Mouse (Mus musculus) adrenal gland, postnatal 14 days (tissue): ENCODE data around the gene Ahnak2. TPM values are rescaled to one million over a fixed set of nuclear protein-coding genes. Genes with fewer than 3 reads are reported as not detected.
"Not testable (repeated sequence)": the region's sequence is repeated elsewhere in the genome, so short reads cannot be mapped to it uniquely, and the experiment has no call there.

Experiments
- DNase-seq: peaks from one replicate; pipeline ENCODE4 v3.0.0; 2021; ENCODE audit warnings: mixed read lengths
- total RNA-seq: library from RNA; stranded (reverse); gene quantifications from 2 replicates; pipeline ENCODE4 v1.2.3, GENCODE M21; 2021

Ahnak2 gene
- total RNA-seq, 1 experiment from 2014 or later, result 7.2 TPM

DNA sequence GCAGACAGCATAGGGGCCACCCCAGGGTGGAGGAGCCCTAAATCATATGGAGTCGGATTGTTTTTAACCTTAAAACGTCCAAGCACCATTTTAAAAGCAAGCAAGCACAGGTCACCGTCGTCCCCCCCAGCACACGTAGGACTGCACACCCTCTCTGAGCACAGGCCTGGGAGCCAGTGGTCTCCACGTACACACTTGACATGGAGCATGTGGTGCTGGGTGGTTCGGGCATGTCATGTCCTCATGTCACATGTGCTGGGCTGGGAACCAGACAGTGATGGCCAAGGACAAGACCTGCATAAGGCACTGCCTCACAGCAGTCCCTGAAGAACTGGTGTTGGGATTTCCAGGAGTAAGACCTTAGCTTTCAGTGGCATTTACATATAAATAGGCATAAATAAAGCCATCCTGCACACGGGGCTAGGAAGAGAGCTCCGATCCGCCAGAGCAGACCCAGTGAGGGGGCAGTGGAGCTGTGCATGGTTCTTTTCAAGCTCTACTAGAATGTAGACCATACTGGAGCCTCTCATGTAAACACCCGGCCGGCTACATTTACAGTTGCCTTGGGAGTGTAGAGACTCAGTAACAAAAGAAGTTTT, 18.0 kb upstream of the Ahnak2 start:
- no peak for DNase-seq

- no peak for DNase-seq
Measured at GRCm38 (mm10) chr12:112819057-112819662, 16.7 kb upstream of the Ahnak2 start.

- not testable (repeated sequence) for DNase-seq
Measured at GRCm38 (mm10) chr12:112816866-112817265, 14.4 kb upstream of the Ahnak2 start.

GRCm38 (mm10) chr12:112816294-112816693, 13.8 kb upstream of the Ahnak2 start:
- peak; percentile 67 for DNase-seq

DNA sequence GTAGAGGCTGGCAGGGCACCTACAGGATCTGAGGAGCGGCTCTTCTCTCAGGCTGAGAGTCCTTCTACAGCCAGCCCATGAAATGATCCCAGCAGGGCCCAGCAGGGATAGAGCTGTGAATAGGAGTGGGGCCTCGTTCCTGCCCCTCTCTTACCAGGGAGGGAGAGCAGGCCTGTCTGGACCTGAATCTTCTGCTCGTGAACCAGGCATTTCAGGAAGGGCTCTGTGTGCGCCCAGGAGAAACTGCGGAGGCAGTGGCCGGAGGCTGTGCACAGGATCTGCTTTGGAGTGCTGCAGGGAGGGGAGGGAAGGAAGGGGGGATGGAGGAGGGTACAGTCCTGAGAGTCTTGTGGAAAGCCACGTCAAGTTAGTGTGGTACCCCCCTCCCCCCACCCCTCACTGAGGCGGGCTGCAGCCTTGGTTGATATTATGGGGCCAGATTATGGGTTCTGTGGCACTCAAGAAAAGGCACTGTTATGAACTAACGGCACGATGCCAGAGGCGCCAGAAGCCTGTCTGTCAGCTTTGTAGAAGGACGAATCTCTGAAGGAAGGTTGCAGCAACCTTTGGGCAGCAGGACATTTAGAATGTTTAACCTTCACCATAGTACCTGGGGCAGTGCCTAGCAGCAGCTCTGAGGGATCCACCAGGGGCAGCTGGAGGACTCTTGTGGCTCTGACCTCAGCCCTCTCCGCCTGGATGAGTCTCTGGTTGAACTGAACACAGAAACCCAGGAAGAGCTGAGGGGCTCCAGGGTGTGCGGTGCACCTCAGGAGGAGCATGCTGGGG, 12.4 kb upstream of the Ahnak2 start:
- DNase-seq, result no peak

GRCm38 (mm10) chr12:112813370-112813769, 10.9 kb upstream of the Ahnak2 start:
- DNase-seq, result no peak

DNA sequence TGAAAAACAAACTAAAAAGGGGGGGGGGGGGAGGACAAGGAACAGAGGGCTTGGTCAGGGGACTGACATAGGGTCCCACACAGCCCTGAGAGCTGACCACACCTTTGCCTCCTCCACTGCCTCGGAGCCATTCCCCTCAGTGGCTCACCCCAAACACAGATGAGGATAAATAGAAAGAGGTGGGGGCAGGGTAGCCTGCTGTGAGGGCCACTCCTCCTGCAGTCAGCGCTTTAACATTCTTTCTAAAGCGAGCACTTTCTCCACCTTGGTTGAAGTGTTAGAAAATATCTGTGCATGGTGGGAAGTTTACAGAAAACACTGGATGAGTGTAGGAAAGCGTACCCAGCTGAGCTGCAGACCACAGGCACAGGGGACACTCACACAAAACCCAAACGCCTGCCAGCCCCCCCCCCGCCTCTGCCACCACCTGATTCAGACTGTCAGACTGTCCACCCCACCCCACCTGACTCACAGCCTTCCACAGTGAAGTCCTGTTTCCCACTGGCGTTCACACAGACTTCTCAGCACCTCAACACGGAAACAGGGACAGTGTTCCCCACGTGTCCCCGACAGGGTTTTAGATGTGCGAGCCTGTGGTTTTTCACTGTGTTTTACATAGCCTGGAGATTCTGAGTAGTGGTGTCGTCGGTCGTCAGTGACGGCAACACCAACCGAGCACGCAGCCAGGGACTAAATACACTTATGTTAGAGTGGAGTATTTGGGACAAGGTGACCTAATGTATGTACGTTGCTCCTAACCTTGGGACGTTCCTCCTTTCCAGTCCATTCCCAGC, 7.8 kb upstream of the Ahnak2 start:
- no peak for DNase-seq

- DNase-seq, result no peak
Measured at GRCm38 (mm10) chr12:112809641-112810040, 7.2 kb upstream of the Ahnak2 start.

GRCm38 (mm10) chr12:112808587-112809364, 6.3 kb upstream of the Ahnak2 start, which contains the start of gene Clba1:
Clba1 (plus strand) TSS chr12:112808937.
- DNase-seq, result peak; percentile 94

DNA sequence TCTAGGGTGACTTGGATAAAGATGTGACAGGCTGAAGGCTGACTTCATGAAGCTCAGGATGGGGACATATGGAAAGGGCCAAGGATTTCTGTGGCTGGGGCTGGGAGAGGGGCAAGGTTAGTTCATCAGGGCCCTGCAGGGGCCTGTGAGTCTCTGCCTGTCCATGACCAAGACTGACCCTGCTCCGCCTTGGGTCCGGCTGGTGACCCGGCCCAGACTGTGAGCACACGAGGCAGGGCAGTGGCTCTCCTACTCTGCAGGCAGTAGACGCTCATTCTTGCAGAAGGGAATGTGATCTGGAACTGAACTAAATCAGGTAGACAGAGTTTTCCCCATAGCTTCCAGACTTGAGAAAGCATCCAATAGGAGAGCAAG, 5.7 kb upstream of the Ahnak2 start:
- no peak for DNase-seq

- no peak for DNase-seq
Measured at GRCm38 (mm10) chr12:112807796-112808195, 5.3 kb upstream of the Ahnak2 start.

DNA sequence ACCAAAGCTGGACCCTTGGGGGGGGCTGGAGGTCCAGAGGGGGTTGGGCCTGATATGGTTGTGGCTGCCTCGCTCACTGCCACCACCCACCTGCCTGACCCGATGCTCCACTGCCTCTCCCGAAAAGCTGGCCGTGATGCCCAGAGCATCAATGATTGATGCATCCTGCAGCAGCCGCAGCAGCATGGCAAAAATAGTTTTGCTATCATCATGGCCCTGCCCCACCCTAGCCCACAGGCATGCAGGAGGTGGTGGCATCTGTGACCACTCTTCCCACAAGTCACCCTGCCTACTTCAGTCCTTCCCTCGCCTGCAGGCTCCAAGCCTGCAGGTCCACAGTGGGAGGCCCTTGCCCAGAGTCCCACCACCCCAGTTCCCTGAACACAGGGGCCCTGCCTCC, 3.6 kb upstream of the Ahnak2 start:
- DNase-seq, result no peak

GRCm38 (mm10) chr12:112804046-112804445, 1.6 kb upstream of the Ahnak2 start:
- peak; percentile 69 for DNase-seq

DNA sequence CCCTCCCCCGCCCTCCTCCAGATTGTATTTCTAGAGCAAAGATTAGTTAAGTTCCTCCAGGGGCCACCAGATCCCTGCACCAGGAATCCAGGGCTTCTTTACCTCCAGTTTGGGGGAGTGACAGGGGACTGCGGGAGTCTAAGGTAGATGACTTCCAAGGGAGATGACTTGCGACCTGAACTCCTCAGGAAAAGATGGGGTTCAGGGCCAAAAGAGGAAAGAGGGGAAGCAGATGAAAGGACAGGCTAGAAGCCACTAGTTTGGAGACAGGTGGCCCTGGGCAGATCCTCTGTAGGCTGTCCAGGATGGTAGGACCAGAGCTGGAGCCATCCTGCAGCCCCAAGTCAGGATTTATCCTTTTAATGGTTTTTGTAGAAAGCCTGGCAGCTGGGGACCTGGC, 460 bp upstream of the Ahnak2 start:
- no peak for DNase-seq

DNA sequence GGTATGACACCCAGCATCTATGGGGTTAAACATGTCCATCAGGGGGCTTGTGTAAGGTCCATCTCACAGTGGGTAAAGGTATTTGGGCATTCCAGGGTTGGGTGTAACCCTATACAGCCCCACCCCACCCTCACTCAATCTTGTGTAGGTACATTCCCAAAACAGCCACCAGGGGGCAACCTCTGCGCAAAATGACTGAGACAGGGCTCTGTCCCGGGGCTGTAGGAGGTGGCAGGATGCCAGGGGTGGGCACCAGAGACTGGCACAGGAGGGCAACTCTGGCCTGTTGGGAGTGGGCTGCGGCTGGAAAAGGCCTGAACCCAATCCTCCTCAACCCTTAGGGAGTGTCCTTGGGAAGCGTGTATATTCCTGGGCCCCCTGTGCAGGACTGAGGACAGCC, 2.0 kb downstream of the Ahnak2 start:
- DNase-seq, result peak; percentile 82

GRCm38 (mm10) chr12:112799237-112799970, 3.1 kb downstream of the Ahnak2 start:
- DNase-seq, result no peak

DNA sequence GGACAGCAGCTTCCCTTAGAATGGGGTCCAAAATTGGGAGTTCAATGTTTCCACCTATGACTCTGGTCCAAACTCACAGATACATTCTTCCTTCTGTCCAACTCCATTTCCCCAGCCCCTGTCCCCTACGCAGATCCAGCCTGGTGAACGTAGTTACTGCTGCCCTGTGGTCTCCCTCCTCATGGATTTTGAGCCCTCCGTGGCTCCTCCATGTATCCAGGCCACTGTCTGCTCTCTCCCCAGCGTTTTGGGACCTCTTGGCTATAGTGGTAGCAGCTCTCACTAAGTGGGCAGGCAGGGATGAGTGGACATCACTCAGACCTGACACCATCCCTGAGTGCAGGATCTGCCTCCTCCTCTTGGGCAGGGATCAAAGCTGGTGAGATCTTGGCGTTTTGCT, 3.7 kb downstream of the Ahnak2 start:
- DNase-seq, result no peak

DNA sequence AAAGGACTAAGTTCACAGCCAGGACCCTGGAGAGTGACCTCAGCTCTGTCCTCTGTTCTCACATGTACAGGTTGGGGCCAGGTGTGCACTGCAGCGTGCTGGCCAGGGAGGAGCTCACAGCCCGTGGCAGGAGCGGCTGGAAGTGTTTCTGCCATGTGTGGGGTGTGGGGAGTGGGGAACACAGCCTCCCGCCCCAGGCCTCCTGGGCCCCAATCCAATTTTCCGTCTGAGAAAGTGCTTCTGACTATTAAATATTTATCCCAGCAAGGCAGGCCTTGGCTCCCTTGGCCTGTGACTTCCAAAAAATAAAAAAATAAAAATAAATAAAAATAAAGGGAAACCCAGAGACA, 4.2 kb downstream of the Ahnak2 start:
- no peak for DNase-seq

GRCm38 (mm10) chr12:112797672-112798331, 4.7 kb downstream of the Ahnak2 start:
- peak; percentile 83 for DNase-seq
